Mouse (Mus musculus) frontal cortex, postnatal 10 days (tissue): ENCODE measurements around the gene Atp6v1g1.
A peak's percentile ranks its signal among the peaks of the same experiment; 100 is the strongest.

ENCODE experiments used
- DNase-seq, 2 experiments: peaks; one replicate each; pipeline ENCODE4 v3.0.0; 2022; ENCODE audit warnings: low spot score in 2 of 2, mixed read lengths in 1 of 2

Atp6v1g1 gene

GRCm38 (mm10) chr4:63546441-63547055 is 2.0 kb downstream of the Atp6v1g1 start:
- no peak for DNase-seq

GRCm38 (mm10) chr4:63547799-63548198 is 3.2 kb downstream of the Atp6v1g1 start:
- no peak for DNase-seq

GRCm38 (mm10) chr4:63548491-63548890 is 3.9 kb downstream of the Atp6v1g1 start:
- no peak for DNase-seq

- DNase-seq, result no peak
These were observed 6.3 kb downstream of the Atp6v1g1 start for GRCm38 (mm10) chr4:63550908-63551307.

GRCm38 (mm10) chr4:63552865-63553264 is 8.3 kb downstream of the Atp6v1g1 start:
- DNase-seq, result no peak

GRCm38 (mm10) chr4:63553789-63554576 is 9.4 kb downstream of the Atp6v1g1 start:
- DNase-seq, result no peak

DNA sequence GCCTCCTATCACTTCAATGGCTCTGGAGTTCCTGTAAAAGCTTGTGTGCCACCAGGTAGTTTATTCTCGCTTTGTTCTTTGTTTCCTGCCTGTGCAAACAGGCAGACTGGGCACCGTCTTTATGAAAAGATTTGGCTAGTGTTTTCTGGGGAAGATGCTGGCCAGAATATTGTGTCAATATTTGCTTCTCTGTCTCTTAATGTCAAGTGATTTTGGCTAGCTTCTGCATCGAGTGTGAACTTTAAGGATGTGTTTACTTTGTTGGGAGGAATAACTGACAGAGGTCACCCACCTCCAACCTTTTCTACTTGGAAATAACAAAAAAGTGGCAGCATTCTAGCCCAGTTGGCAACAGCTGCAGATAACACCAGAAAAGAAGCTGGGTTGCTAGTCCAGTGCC is 10.0 kb downstream of the Atp6v1g1 start:
- no peak for DNase-seq

GRCm38 (mm10) chr4:63555111-63555510 is 10.5 kb downstream of the Atp6v1g1 start:
- DNase-seq, result no peak

DNA sequence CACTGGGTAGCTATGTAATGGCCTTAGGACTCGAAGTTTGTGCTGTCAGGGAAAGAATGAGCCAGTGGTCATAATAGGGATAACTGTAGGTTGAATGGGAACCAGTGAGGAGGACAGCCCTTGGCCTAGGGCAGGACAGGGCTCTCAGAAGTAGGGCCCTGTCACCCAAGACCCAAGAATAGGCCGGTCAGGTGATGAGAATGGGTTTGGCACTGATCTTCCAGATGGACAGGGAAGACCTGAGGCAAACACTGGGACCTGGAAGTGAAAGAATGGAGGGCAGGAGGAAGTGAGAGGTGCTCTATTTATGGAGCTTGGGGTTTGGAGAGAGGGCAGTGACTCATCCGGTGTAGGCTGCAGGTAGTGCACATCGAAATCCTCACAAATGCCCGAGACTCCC is 12.1 kb downstream of the Atp6v1g1 start:
- DNase-seq, result no peak

- no peak for DNase-seq
These were observed 12.8 kb downstream of the Atp6v1g1 start for GRCm38 (mm10) chr4:63557124-63558059.

GRCm38 (mm10) chr4:63558407-63559081 is 14.0 kb downstream of the Atp6v1g1 start, which contains the start of gene Tmem268:
TSS of gene Tmem268 (plus strand) at chr4:63558781.
- peak in 1 of 2 experiments; percentile 66 for DNase-seq

DNA sequence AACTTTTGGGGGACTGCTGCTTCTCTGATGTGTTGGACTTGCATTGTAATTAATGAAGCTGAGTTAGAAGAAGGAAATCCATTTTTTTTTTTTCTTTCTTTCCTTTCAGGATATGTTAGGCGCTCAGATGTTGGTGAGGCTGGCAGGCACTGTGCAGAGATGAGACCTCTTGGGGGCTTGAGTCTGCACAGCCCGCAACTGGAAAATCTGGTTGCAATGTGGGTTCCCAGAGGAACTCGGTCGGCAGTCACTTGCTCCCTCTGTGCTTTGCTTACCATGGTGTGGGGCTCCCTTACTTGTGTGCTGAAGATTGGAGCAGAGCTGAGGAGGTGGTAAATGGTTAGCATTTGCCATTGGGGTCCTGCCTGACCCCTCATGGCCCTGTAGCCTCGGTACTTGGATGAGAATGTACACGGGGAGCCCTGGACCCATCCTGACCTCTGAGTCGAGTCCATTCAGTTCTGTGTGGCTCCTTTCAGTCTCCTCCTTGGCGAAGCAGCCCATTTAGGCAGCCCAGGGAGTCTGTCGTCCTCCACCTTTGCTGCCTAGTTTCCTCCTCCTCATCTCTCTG is 14.6 kb downstream of the Atp6v1g1 start:
- no peak for DNase-seq

- DNase-seq, result no peak
These were observed 15.5 kb downstream of the Atp6v1g1 start for GRCm38 (mm10) chr4:63560079-63560478.

DNA sequence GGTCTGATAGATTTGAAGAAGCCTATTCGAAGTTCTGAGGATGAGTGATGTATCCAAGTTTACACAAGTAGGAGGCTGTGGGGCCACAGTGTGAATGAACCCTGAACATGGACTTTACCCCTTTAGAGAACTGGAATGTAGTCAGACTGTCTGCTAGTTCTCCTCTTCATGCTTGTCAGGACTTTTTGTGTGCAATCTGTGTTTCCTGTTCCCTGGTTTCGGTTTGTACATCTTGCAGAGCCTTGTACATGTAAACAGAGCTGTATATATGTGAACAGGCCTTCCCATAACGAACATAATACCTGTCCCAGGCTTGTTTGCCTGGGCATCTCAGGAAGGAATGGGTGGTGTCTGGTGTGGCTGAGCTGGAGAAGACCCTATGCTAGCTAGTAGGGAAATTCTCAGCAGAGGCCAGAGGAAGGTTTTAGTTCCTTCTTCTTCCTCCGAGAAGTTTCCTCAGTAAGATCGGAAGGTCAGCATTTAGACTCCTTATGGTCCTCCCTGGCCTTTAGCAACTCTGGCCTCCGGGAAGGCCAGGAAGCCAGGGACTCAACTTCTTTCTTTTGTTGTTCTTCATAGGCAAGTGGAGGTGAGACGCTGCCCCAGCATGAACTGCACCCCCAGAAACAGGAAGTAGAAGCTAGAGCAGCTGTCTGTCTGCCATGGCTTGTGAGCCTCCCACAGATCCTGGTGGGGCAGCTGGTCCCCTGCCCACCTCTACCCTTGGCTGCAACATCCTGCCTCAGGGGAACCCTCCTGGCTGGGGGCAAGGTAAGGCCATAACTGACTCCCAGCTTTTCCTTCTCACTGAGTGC is 17.5 kb downstream of the Atp6v1g1 start:
- no peak for DNase-seq

DNA sequence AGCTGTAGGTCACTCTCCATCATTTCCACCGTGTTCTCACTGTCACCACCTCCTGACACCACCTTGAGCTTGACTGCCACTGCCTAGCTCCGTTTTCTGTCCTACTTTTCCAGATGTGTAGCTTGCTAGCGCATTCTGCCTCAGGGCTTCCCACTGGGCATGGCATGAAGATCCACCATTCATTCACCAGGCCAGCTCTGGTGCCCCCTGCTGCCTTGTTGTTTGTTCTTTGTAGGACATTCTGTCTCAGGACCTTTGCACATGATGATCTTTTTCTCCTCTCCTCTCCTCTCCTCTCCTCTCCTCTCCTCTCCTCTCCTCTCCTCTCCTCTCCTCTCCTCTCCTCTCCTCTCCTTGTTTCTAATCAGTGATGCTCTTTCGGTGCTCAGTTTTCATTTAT is 18.2 kb downstream of the Atp6v1g1 start:
- no peak for DNase-seq

GRCm38 (mm10) chr4:63567712-63568390 is 23.3 kb downstream of the Atp6v1g1 start:
- DNase-seq, result no peak

DNA sequence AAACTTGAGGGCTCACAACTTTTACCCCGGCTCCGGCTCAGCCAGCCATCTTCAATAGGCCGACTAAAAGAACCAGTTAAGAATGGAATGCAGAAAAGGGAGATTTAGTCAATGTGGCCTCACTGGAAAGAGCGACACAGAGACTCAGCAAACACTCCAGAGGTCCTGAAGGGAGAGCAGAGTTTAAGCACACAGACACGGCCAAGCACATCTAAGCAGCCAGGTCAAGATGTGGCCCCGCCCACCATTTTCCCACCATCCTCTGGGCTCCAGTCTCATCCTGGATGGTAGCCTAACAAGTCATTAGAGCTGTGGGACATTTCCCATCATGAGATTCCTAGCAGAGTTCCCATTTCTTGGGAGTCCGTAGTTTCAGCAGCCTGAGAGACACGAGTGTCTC is 24.8 kb downstream of the Atp6v1g1 start:
- no peak for DNase-seq

- DNase-seq, result no peak
These were observed 25.7 kb downstream of the Atp6v1g1 start for GRCm38 (mm10) chr4:63570208-63570781.

DNA sequence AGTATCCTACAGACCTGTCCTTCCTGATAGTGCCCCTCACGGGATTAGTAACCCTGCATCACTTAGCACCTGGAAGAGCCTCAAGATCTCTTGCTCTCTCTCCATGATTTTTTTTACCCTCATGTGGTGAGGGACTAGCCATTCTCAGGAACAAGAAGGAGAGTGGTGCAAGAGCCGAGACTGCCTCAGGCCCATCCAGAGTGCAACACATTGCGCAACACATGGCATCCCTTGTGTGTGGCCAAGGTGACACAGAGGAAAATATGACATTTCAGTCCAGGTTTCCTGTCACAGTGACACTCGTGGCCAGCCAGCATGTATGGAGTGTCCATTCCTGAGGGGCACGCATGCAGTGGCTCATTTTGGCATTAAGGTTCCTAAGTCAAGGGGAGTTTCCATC is 28.0 kb downstream of the Atp6v1g1 start:
- no peak for DNase-seq
